Mouse (Mus musculus) CH12.LX (cell line): Measurements from ENCODE around the gene Add2.

Experiments used
- EP300 ChIP-seq: IDR thresholded peaks from 2 replicates; pipeline ENCODE4 v1.6.1; 2011; ENCODE audit warnings: low read length, improper control_type of control experiment
- GABPA ChIP-seq: IDR thresholded peaks from 2 replicates; pipeline ENCODE4 v1.6.1; 2012; ENCODE audit warnings: low read depth, low read length, improper control_type of control experiment, inconsistent platforms; ENCODE audit not compliant: insufficient replicate concordance
- MXI1 ChIP-seq: IDR thresholded peaks from 2 replicates; pipeline ENCODE4 v1.6.1; 2011; ENCODE audit warnings: mild to moderate bottlenecking, low read depth, low read length, improper control_type of control experiment
- POLR2A ChIP-seq: IDR thresholded peaks from 2 replicates; pipeline ENCODE4 v1.6.1; 2011; ENCODE audit warnings: low read depth, mild to moderate bottlenecking, improper control_type of control experiment, low read length

- no peak for TF ChIP-seq POLR2A
- no peak for TF ChIP-seq EP300
- no peak for TF ChIP-seq MXI1
- no peak for TF ChIP-seq GABPA
These were observed 57.0 kb downstream of the Add2 start for GRCm38 (mm10) chr6:86085518-86085917.
